Mouse (Mus musculus) stomach, postnatal 0 days (tissue): ENCODE measurements around the gene Sugct. TPM values are rescaled to one million over a fixed set of nuclear protein-coding genes. Genes with fewer than 3 reads are reported as not detected.

Source experiments
- ATAC-seq: fragments of 200-750 bp; cut with Nextera tagmentation; 2 replicates; pipeline ENCODE4 v1.8.0; 2017; ENCODE audit not compliant: low FRiP score, low TSS enrichment
- DNase-seq: peaks from one replicate; pipeline ENCODE4 v3.0.0-alpha.2; 2016; ENCODE audit warnings: low spot score
- H3K27ac ChIP-seq: fragments of 300-500 bp; sonication (generic); replicated peaks from 2 replicates; pipeline ENCODE4 v1.5.1; 2014; ENCODE audit warnings: mild to moderate bottlenecking, control low read depth
- H3K27me3 ChIP-seq: fragments of 300-500 bp; sonication (generic); 2 replicates; pipeline ENCODE4 v1.6.1; 2014; ENCODE audit warnings: low read length; ENCODE audit not compliant: control insufficient read depth, insufficient read depth
- H3K36me3 ChIP-seq: fragments of 300-500 bp; sonication (generic); 2 replicates; pipeline ENCODE4 v1.6.1; 2014; ENCODE audit warnings: low read length, mixed read lengths; ENCODE audit not compliant: control insufficient read depth, insufficient read depth
- H3K4me1 ChIP-seq: fragments of 300-500 bp; sonication (generic); replicated peaks from 2 replicates; pipeline ENCODE4 v1.6.1; 2014; ENCODE audit warnings: antibody characterized with exemption; ENCODE audit not compliant: control insufficient read depth, insufficient read depth
- H3K4me2 ChIP-seq: fragments of 300-500 bp; sonication (generic); replicated peaks from 2 replicates; pipeline ENCODE4 v1.6.1; 2014; ENCODE audit warnings: low read depth, mild to moderate bottlenecking, control low read depth, moderate library complexity
- H3K4me3 ChIP-seq: fragments of 300-500 bp; sonication (generic); 2 replicates; pipeline ENCODE4 v1.5.1; 2014; ENCODE audit warnings: low read depth, low read length, control low read depth
- H3K9ac ChIP-seq: fragments of 300-500 bp; sonication (generic); 2 replicates; pipeline ENCODE4 v1.6.1; 2014; ENCODE audit warnings: mild to moderate bottlenecking, low read length, control low read depth, mixed read lengths
- H3K9me3 ChIP-seq: fragments of 300-500 bp; sonication (generic); 2 replicates; pipeline ENCODE4 v1.6.1; 2016; ENCODE audit warnings: low read length; ENCODE audit not compliant: control insufficient read depth
- CTCF ChIP-seq: IDR thresholded peaks from 2 replicates; pipeline ENCODE4 v1.5.1; 2016; ENCODE audit warnings: antibody characterized with exemption, low read depth, mild to moderate bottlenecking, moderate library complexity
- EP300 ChIP-seq: optimal IDR thresholded peaks from 2 replicates; pipeline ENCODE3; 2016; ENCODE audit warnings: antibody characterized with exemption
- WGBS: fragments of 180-500 bp; shearing (Covaris S2); extraction: QIAGEN DNeasy Blood & Tissue Kit; methylation state at CpG from one replicate; pipeline ENCODE4 v1.1.7; 2014; 5-methylcytosine and 5-hydroxymethylcytosine counted together
- polyA plus RNA-seq: library from polyadenylated mRNA; unstranded; fragments of >200 nt; fragmentation: Nextera tagmentation; extraction: Ambion mirVana; gene quantifications from 2 replicates; pipeline ENCODE4 v1.2.1, GENCODE M21; 2015

Sugct gene
- polyA plus RNA-seq, 1 experiment from 2014 or later, result 6.1 TPM

- H3K9ac ChIP-seq, result no peak overlapping the region
- H3K27me3 ChIP-seq, result no peaks in the 10 kb centered on the region
- H3K9me3 ChIP-seq, result no peaks in the 10 kb centered on the region
- no peaks in the 10 kb centered on the region for H3K4me1 ChIP-seq
- no peaks in the 10 kb centered on the region for H3K36me3 ChIP-seq
- H3K27ac ChIP-seq, result no peak overlapping the region
- WGBS, result 81% methylated on average over 2 of the region's 2 CpGs
- no peak for ATAC-seq
- H3K4me3 ChIP-seq, result no peak overlapping the region
- no peak for DNase-seq
- no peak overlapping the region for H3K4me2 ChIP-seq
- TF ChIP-seq CTCF (no peak), EP300 (no peak)
Observed at GRCm38 (mm10) chr13:16996464-16996863, 698.9 kb downstream of the Sugct start.

GRCm38 (mm10) chr13:16995321-16995720 lies 700.0 kb downstream of the Sugct start:
- 78% methylated on average over 3 of the region's 3 CpGs for WGBS
- Histone ChIP-seq H3K4me1 (no peaks in the 10 kb centered on the region), H3K4me3 (no peak overlapping the region), H3K27ac (no peak overlapping the region), H3K4me2 (no peak overlapping the region), H3K36me3 (no peaks in the 10 kb centered on the region), H3K27me3 (no peaks in the 10 kb centered on the region), H3K9ac (no peak overlapping the region), H3K9me3 (no peaks in the 10 kb centered on the region)
- ATAC-seq (no peak), DNase-seq (no peak)
- no peak for TF ChIP-seq CTCF
- no peak for TF ChIP-seq EP300

GRCm38 (mm10) chr13:16977743-16978142 lies 717.6 kb downstream of the Sugct start:
- Histone ChIP-seq H3K4me2 (no peak overlapping the region), H3K4me3 (no peak overlapping the region), H3K36me3 (no peaks in the 10 kb centered on the region), H3K27me3 (no peaks in the 10 kb centered on the region), H3K9me3 (no peaks in the 10 kb centered on the region), H3K9ac (no peak overlapping the region), H3K4me1 (no peaks in the 10 kb centered on the region), H3K27ac (no peak overlapping the region)
- no peak for ATAC-seq
- no peak for DNase-seq
- TF ChIP-seq CTCF, result no peak
- TF ChIP-seq EP300, result no peak
- 72% methylated on average over 6 of the region's 6 CpGs for WGBS

GRCm38 (mm10) chr13:16971277-16971676 lies 724.1 kb downstream of the Sugct start:
- Histone ChIP-seq H3K9ac (no peak overlapping the region), H3K36me3 (no peaks in the 10 kb centered on the region), H3K4me3 (no peak overlapping the region), H3K4me2 (no peak overlapping the region), H3K27ac (no peak overlapping the region), H3K4me1 (no peaks in the 10 kb centered on the region), H3K27me3 (no peaks in the 10 kb centered on the region), H3K9me3 (no peaks in the 10 kb centered on the region)
- DNase-seq, result no peak
- no peak for TF ChIP-seq CTCF
- no peak for TF ChIP-seq EP300
- WGBS, result 84% methylated on average over 2 of the region's 2 CpGs
- ATAC-seq, result no peak

GRCm38 (mm10) chr13:16968995-16969394 lies 726.4 kb downstream of the Sugct start:
- no peak for ATAC-seq
- Histone ChIP-seq H3K4me2 (no peak overlapping the region), H3K4me1 (no peaks in the 10 kb centered on the region), H3K36me3 (no peaks in the 10 kb centered on the region), H3K27me3 (no peaks in the 10 kb centered on the region), H3K27ac (no peak overlapping the region), H3K4me3 (no peak overlapping the region), H3K9ac (no peak overlapping the region), H3K9me3 (no peaks in the 10 kb centered on the region)
- no peak for DNase-seq
- 80% methylated on average over 5 of the region's 5 CpGs for WGBS
- TF ChIP-seq CTCF (no peak), EP300 (no peak)

GRCm38 (mm10) chr13:16964823-16965475 lies 730.4 kb downstream of the Sugct start:
- no peak overlapping the region for H3K4me2 ChIP-seq
- no peak overlapping the region for H3K9ac ChIP-seq
- no peaks in the 10 kb centered on the region for H3K36me3 ChIP-seq
- no peaks in the 10 kb centered on the region for H3K27me3 ChIP-seq
- H3K4me3 ChIP-seq, result no peak overlapping the region
- H3K27ac ChIP-seq, result no peak overlapping the region
- DNase-seq (no peak), ATAC-seq (no peak)
- no peaks in the 10 kb centered on the region for H3K4me1 ChIP-seq
- TF ChIP-seq CTCF (peak; percentile 60), EP300 (no peak)
- no peaks in the 10 kb centered on the region for H3K9me3 ChIP-seq
- WGBS, result 66% methylated on average over 4 of the region's 4 CpGs
